Mouse (Mus musculus): ENCODE measurements at regions not wholly inside any gene's neighbourhood (a gene's known extent, or its start where the extent isn't known, plus 50 kb on each side); places are given as distances from the start of the nearest gene placed in this dataset.

GRCm38 (mm10) chr7:90059249-90059628 is 70.8 kb upstream of the Picalm start:
- no peak for DNase-seq (ENCODE audit: low read depth, low spot score)

GRCm38 (mm10) chr7:90059629-90060301 is 70.2 kb upstream of the Picalm start:
- DNase-seq (ENCODE audit: low read depth, low spot score) = peak; percentile 88

- DNase-seq (ENCODE audit: low read depth, low spot score) = no peak
These were observed 69.5 kb upstream of the Picalm start for GRCm38 (mm10) chr7:90060343-90061175.

GRCm38 (mm10) chr7:90061701-90062100 is 68.3 kb upstream of the Picalm start:
- no peak for DNase-seq (ENCODE audit: low read depth, low spot score)

GRCm38 (mm10) chr7:90062874-90063273 is 67.1 kb upstream of the Picalm start:
- DNase-seq (ENCODE audit: low read depth, low spot score) = no peak

- no peak for DNase-seq (ENCODE audit: low read depth, low spot score)
These were observed 65.8 kb upstream of the Picalm start for GRCm38 (mm10) chr7:90064198-90064597.

GRCm38 (mm10) chr7:90065269-90065955 is 64.6 kb upstream of the Picalm start:
- DNase-seq (ENCODE audit: low read depth, low spot score) = no peak

- DNase-seq (ENCODE audit: low read depth, low spot score) = no peak
These were observed 63.7 kb upstream of the Picalm start for GRCm38 (mm10) chr7:90066275-90066674.

GRCm38 (mm10) chr7:90067961-90068665 is 61.9 kb upstream of the Picalm start:
- peak; percentile 26 for DNase-seq (ENCODE audit: low read depth, low spot score)

- peak; percentile 55 for DNase-seq (ENCODE audit: low read depth, low spot score)
These were observed 59.7 kb upstream of the Picalm start for GRCm38 (mm10) chr7:90070267-90070666.

- DNase-seq (ENCODE audit: low read depth, low spot score) = no peak
These were observed 56.1 kb upstream of the Picalm start for GRCm38 (mm10) chr7:90073865-90074264.

- DNase-seq (ENCODE audit: low read depth, low spot score) = peak; percentile 24
These were observed 55.4 kb upstream of the Picalm start for GRCm38 (mm10) chr7:90074592-90074991.

- no peak for DNase-seq (ENCODE audit: low read depth, low spot score)
These were observed 52.4 kb upstream of the Picalm start for GRCm38 (mm10) chr7:90077565-90077964.

GRCm38 (mm10) chr7:90080083-90080772 is 49.8 kb upstream of the Picalm start:
- no peak for DNase-seq (ENCODE audit: low read depth, low spot score)

Measured in brain, adult 2 months (tissue).